In the genomic region with DNA sequence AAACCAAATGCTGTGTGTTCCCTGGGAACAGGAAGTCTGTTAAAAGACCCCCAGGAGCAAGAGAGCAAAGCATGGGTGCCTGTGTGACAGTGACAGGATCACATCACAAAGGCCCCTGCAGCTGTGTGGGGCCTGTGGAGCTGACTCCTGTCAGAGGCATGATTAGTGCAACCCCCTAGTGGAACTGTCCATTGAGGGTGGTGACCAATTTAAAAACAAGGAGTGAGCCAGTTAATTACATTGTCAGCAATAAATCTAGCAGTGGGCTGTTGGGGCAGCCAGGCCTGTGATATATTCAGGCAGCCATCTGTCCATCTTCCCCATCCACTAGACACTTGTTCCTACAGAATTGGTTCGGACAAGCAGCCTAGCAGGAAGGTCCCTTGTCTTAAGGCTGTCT, we compare ENCODE assay signal across 16 mouse cellular contexts.
A peak's percentile ranks its signal among the peaks of the same experiment; 100 is the strongest.
DNase-seq lines count a peak whose midpoint lies in the region; ATAC-seq and TF ChIP-seq lines count a peak whose summit lies in the region.
"Had no signal": no experiment of that assay in that cellular context is flagged by ENCODE, and none has a peak within 500 bp of the region (broad histone marks: within the 10 kb centered on the region; RNA-seq: fewer than 3 reads in every experiment).

No protein-coding gene starts in this region.

- H3K4me3 ChIP-seq in hindbrain, embryonic 11.5 days (ENCODE audit: low read depth, low read length), result no peak overlapping the region
- H3K4me3 ChIP-seq in hindbrain, embryonic 16.5 days (ENCODE audit: low read length), result no peak overlapping the region
- no peak overlapping the region for H3K4me3 ChIP-seq in forebrain, embryonic 14.5 days (ENCODE audit: low read depth, low read length)
- H3K4me3 ChIP-seq in midbrain, postnatal 0 days (ENCODE audit: low read depth, low read length), result no peak overlapping the region
- H3K4me3 ChIP-seq in cerebellum, adult 2 months (replicated peaks; ENCODE audit: insufficient read depth, low read depth, low read length), result no peak overlapping the region
- H3K4me3 ChIP-seq: heart, embryonic 15.5 days; limb, embryonic 13.5 days had no signal

- TF ChIP-seq POLR2A in brain, embryonic 14.5 days (IDR thresholded peaks at IDR 0.05; ENCODE audit: borderline replicate concordance, extremely low read depth, insufficient read depth, insufficient read length, poor library complexity, severe bottlenecking), result no peak
- TF ChIP-seq POLR2A in cerebellum, adult 2 months (IDR thresholded peaks at IDR 0.05; ENCODE audit: borderline replicate concordance, insufficient read depth, low read length), result no peak

- H3K4me2 ChIP-seq in hindbrain, embryonic 11.5 days (replicated peaks; ENCODE audit: low read depth, low read length), result no peak overlapping the region
- no peak overlapping the region for H3K4me2 ChIP-seq in hindbrain, embryonic 16.5 days (ENCODE audit: low read length)
- no peak overlapping the region for H3K4me2 ChIP-seq in forebrain, embryonic 14.5 days (ENCODE audit: low read length)
- no peak overlapping the region for H3K4me2 ChIP-seq in midbrain, postnatal 0 days (ENCODE audit: low read depth, low read length, poor library complexity, severe bottlenecking)
- H3K4me2 ChIP-seq: heart, embryonic 15.5 days; limb, embryonic 13.5 days; lung, embryonic 14.5 days had no signal

- DNase-seq in hindbrain, embryonic 11.5 days (ENCODE audit: low spot score), result peak; percentile 34
- peak; percentile 67 for DNase-seq in brain, embryonic 14.5 days (ENCODE audit: low read depth)
- peak; percentile 22 for DNase-seq in forebrain, embryonic 14.5 days (ENCODE audit: low spot score)
- DNase-seq in midbrain, postnatal 0 days (ENCODE audit: low spot score), result peak; percentile 11
- no peak for DNase-seq in urinary bladder, postnatal 14 days (ENCODE audit: low spot score)
- no peak for DNase-seq in liver
- DNase-seq in cerebellum, adult 2 months, result no peak
- DNase-seq: adrenal gland, adult 8-10 months; cerebellum, postnatal 10 days; kidney, adult 8-10 months; lung, embryonic 14.5 days; right cerebral cortex, adult 18-20 months; thymus, postnatal 4 days had no signal

- H3K4me1 ChIP-seq in hindbrain, embryonic 11.5 days (replicated peaks; ENCODE audit: control insufficient read depth, insufficient read depth, low read length), result no peaks in the 10 kb centered on the region; the same call in 1 of the 2 replicates
- no peaks in the 10 kb centered on the region for H3K4me1 ChIP-seq in hindbrain, embryonic 16.5 days (ENCODE audit: control insufficient read depth, insufficient read depth, low read depth, low read length)
- H3K4me1 ChIP-seq in forebrain, embryonic 14.5 days (ENCODE audit: control insufficient read depth, insufficient read depth, low read length), result no peaks in the 10 kb centered on the region; the same call in 1 of the 2 replicates
- H3K4me1 ChIP-seq in midbrain, postnatal 0 days (ENCODE audit: insufficient read depth, low read length), result no peaks in the 10 kb centered on the region
- H3K4me1 ChIP-seq in cerebellum, adult 2 months (ENCODE audit: control insufficient read depth, insufficient read depth, low read length), result no peaks in the 10 kb centered on the region
- H3K4me1 ChIP-seq: heart, embryonic 15.5 days; limb, embryonic 13.5 days had no signal

- no peaks in the 10 kb centered on the region for H3K9me3 ChIP-seq in hindbrain, embryonic 11.5 days (ENCODE audit: control insufficient read depth, low read length)
- H3K9me3 ChIP-seq in hindbrain, embryonic 16.5 days (ENCODE audit: control insufficient read depth, low read length), result no peaks in the 10 kb centered on the region
- no peaks in the 10 kb centered on the region for H3K9me3 ChIP-seq in forebrain, embryonic 14.5 days (replicated peaks; ENCODE audit: control insufficient read depth, low read length)
- H3K9me3 ChIP-seq in midbrain, postnatal 0 days (ENCODE audit: low read length), result no peaks in the 10 kb centered on the region
- H3K9me3 ChIP-seq: heart, embryonic 15.5 days; limb, embryonic 13.5 days had no signal

- peak; percentile 89 for ATAC-seq in hindbrain, embryonic 11.5 days (ENCODE audit: low FRiP score)
- ATAC-seq in hindbrain, embryonic 16.5 days, result no peak
- peak; percentile 68; the same call in 1 of the 2 replicates for ATAC-seq in forebrain, embryonic 14.5 days
- no peak for ATAC-seq in midbrain, postnatal 0 days (ENCODE audit: low FRiP score)

- no peaks in the 10 kb centered on the region for H3K27me3 ChIP-seq in hindbrain, embryonic 11.5 days (ENCODE audit: control insufficient read depth, insufficient read depth, low read length)
- H3K27me3 ChIP-seq in hindbrain, embryonic 16.5 days (replicated peaks; ENCODE audit: control insufficient read depth, insufficient read depth, low read length), result no peaks in the 10 kb centered on the region
- no peaks in the 10 kb centered on the region for H3K27me3 ChIP-seq in forebrain, embryonic 14.5 days (replicated peaks; ENCODE audit: control insufficient read depth, insufficient read depth, low read length)
- H3K27me3 ChIP-seq in midbrain, postnatal 0 days (ENCODE audit: insufficient read depth, low read length), result no peaks in the 10 kb centered on the region
- no peaks in the 10 kb centered on the region; the same call in 1 of the 2 replicates for H3K27me3 ChIP-seq in cerebellum, adult 2 months (ENCODE audit: control insufficient read depth, insufficient read depth, low read length)
- H3K27me3 ChIP-seq: heart, embryonic 15.5 days; limb, embryonic 13.5 days had no signal

- TF ChIP-seq CTCF in brain, embryonic 14.5 days (IDR thresholded peaks at IDR 0.05; ENCODE audit: borderline replicate concordance, extremely low read depth, insufficient read depth, insufficient read length), result no peak
- TF ChIP-seq CTCF in midbrain, postnatal 0 days (IDR thresholded peaks at IDR 0.05), result no peak
- no peak for TF ChIP-seq CTCF in cerebellum, adult 2 months (IDR thresholded peaks at IDR 0.05; ENCODE audit: borderline replicate concordance, insufficient read depth, low read depth, low read length)

- H3K27ac ChIP-seq in hindbrain, embryonic 11.5 days (ENCODE audit: low read depth, low read length), result no peak overlapping the region
- H3K27ac ChIP-seq in hindbrain, embryonic 16.5 days (ENCODE audit: low read depth, low read length), result no peak overlapping the region
- no peak overlapping the region for H3K27ac ChIP-seq in forebrain, embryonic 14.5 days (ENCODE audit: low read depth, low read length)
- no peak overlapping the region for H3K27ac ChIP-seq in midbrain, postnatal 0 days (ENCODE audit: low read depth, low read length)
- no peak overlapping the region for H3K27ac ChIP-seq in cerebellum, adult 2 months (ENCODE audit: insufficient read depth, low read length)
- H3K27ac ChIP-seq: heart, embryonic 15.5 days; limb, embryonic 13.5 days had no signal

- H3K9ac ChIP-seq in hindbrain, embryonic 11.5 days (ENCODE audit: low read depth, low read length), result no peak overlapping the region
- no peak overlapping the region for H3K9ac ChIP-seq in hindbrain, embryonic 16.5 days (ENCODE audit: low read depth, low read length)
- no peak overlapping the region for H3K9ac ChIP-seq in forebrain, embryonic 14.5 days (ENCODE audit: low read length)
- no peak overlapping the region for H3K9ac ChIP-seq in midbrain, postnatal 0 days (replicated peaks; ENCODE audit: low read length, poor library complexity, severe bottlenecking)
- H3K9ac ChIP-seq: heart, embryonic 15.5 days; limb, embryonic 13.5 days; lung, embryonic 14.5 days had no signal

- WGBS in hindbrain, embryonic 11.5 days, result 42% methylated on average over 1 of the region's 1 CpGs
- WGBS in hindbrain, embryonic 16.5 days, result 33% methylated on average over 1 of the region's 1 CpGs
- 12% methylated on average over 1 of the region's 1 CpGs for WGBS in forebrain, embryonic 14.5 days
- WGBS in midbrain, postnatal 0 days, result 46% methylated on average over 1 of the region's 1 CpGs
- WGBS in cerebellum, adult 2 months, result 32% methylated on average over 1 of the region's 1 CpGs

- H3K36me3 ChIP-seq in hindbrain, embryonic 11.5 days (ENCODE audit: control insufficient read depth, insufficient read depth, low read length), result no peaks in the 10 kb centered on the region
- no peaks in the 10 kb centered on the region for H3K36me3 ChIP-seq in hindbrain, embryonic 16.5 days (ENCODE audit: control insufficient read depth, insufficient read depth, low read length)
- H3K36me3 ChIP-seq in forebrain, embryonic 14.5 days (ENCODE audit: control insufficient read depth, insufficient read depth, low read length), result no peaks in the 10 kb centered on the region
- no peaks in the 10 kb centered on the region for H3K36me3 ChIP-seq in midbrain, postnatal 0 days (ENCODE audit: insufficient read depth, low read length)
- H3K36me3 ChIP-seq: heart, embryonic 15.5 days; limb, embryonic 13.5 days had no signal

Comparison
In these comparisons a context has a peak if more than half of its experiments do, and no peak if none do; other contexts are left out.
1. ATAC-seq: peak in hindbrain, embryonic 11.5 days (single experiment) and forebrain, embryonic 14.5 days (single experiment); none in hindbrain, embryonic 16.5 days (single experiment) and midbrain, postnatal 0 days (single experiment).
2. DNase-seq: peak in hindbrain, embryonic 11.5 days (single experiment), brain, embryonic 14.5 days (single experiment), forebrain, embryonic 14.5 days (single experiment) and midbrain, postnatal 0 days (single experiment); none in urinary bladder, postnatal 14 days (single experiment), liver (single experiment) and cerebellum, adult 2 months (0 of 2).